Mouse (Mus musculus): Measurements from ENCODE around the gene Mall. TPM values are rescaled to one million over a fixed set of nuclear protein-coding genes. Genes with fewer than 3 reads are reported as not detected.

The Mall gene
- polyA plus RNA-seq, 1 experiment, result not detected

DNA sequence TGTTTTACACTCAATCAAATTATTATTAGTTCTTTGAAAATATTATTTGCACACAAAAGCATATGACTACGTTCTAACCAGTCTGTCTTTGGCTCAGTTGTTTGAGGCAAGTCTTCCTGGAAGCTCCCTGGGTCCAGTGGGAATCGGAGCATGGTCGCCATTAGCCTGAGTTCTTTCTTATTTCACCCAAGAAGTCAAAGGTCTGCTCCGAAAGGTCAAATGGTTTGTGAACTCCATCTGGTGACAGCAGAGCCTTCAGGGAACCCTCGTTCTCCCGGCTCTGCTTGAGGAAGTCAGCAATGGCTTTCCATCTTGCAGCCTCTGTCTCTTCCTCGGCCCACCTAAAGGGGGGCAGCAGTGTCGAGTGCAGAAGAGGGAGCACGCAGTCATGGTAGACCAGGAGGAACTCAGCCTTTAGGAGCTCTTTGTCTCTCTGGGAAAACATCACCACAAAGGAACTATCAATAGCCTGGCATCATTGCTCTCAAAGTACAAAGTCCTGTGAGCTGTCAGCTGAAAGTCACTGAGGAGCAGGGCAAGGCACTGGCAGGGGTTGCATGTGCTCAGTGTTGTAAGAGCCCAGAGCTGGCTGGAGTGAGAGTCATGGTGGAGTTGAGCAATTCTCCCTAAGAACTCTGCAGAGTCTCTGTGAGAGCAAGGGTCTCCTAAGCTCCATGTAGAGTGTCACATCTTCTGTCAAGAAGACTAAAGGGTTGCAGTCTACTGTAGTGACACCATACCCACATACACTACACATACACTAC lies 11.2 kb upstream of the Mall start:
- no peak for TF ChIP-seq GATA1 (IDR thresholded peaks at IDR 0.05; ENCODE audit: low read length)

- no peak for TF ChIP-seq GATA1 (IDR thresholded peaks at IDR 0.05; ENCODE audit: low read length)
Observed at GRCm38 (mm10) chr2:127737885-127738284, 8.2 kb upstream of the Mall start.

DNA sequence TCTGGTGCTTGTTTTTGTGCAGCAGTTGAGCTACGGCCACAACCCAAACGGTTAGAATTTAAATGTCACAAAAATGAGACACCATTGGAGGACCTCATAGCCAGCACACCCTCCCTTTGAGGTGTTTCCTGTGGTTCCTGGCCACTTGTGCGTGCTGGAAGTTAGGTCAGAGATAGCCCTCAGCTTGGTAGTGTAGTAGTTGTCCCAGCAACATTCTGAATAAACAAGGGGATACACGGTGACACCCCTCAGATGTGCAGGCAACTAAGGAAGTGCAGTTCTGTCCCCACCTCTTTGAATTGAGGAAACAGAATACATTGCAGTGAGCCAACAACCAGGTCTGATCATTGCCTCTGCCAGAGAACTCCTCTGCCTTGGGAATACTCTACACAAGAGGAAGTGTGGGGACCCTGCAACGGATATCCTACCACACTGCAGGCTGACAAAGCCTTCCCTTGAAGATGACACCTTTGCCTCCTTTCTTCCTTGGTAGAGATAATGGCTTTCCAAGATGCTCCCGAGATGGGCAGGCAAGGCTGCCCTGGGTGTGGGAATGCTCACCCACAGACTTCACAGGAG lies 7.0 kb upstream of the Mall start:
- TF ChIP-seq GATA1 (IDR thresholded peaks at IDR 0.05; ENCODE audit: low read length), result no peak

GRCm38 (mm10) chr2:127735512-127736145 lies 5.9 kb upstream of the Mall start:
- no peak for TF ChIP-seq GATA1 (IDR thresholded peaks at IDR 0.05; ENCODE audit: low read length)

DNA sequence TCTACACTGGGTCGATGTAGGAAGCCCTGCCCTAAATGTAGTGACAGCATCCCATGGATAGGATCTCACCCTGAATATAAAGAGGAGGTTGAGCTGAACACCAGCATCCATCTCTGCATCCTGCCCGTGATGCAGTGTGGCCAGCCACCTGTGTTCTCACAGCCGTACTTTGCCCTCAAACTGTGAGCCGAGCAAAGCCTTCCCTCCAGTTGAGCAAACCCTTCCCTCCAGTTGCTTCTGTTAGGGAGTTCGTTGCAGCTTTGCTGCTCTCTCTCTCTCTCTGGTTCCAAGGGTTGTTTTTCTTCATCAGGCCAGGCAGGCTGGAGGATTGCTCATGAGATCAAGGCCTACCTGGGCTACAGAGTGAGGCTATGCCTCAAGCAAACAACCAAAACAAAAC lies 5.2 kb upstream of the Mall start:
- TF ChIP-seq GATA1 (IDR thresholded peaks at IDR 0.05; ENCODE audit: low read length), result no peak

DNA sequence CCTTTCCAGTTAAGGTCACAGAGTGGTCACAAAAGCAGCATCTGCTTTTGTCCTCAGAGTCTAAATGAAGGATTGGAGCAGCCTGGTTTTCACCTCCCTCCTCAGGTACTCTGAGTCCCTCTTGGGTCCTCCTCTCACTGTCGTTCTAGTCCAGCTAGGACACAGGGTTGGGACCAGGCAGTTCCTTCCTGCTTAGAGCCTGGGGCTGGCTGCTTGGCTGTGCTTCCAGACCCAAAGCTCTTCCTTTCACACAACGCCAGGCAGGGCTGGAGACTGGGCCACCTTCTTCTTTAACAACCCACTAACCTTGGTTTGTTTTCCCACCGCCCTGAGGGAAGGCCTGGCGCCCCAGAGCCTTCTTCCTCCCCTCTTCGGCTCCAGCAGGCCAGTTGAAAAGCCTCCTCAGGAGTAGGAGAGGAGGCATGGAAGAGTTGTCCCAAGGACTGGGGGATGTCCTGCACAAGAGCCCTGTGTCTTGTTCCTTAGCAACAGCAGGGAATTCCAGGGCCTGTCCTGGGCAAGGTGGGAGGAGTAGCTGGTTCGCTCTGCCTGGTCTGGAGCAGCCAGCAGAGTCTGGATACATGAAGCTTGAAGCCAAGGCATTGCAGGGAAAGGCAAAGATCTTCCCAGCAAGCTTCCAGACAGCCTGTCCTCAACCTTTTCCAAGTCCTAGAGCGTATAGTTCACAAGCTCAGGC lies 717 bp upstream of the Mall start:
- no peak for TF ChIP-seq GATA1 (IDR thresholded peaks at IDR 0.05; ENCODE audit: low read length)

DNA sequence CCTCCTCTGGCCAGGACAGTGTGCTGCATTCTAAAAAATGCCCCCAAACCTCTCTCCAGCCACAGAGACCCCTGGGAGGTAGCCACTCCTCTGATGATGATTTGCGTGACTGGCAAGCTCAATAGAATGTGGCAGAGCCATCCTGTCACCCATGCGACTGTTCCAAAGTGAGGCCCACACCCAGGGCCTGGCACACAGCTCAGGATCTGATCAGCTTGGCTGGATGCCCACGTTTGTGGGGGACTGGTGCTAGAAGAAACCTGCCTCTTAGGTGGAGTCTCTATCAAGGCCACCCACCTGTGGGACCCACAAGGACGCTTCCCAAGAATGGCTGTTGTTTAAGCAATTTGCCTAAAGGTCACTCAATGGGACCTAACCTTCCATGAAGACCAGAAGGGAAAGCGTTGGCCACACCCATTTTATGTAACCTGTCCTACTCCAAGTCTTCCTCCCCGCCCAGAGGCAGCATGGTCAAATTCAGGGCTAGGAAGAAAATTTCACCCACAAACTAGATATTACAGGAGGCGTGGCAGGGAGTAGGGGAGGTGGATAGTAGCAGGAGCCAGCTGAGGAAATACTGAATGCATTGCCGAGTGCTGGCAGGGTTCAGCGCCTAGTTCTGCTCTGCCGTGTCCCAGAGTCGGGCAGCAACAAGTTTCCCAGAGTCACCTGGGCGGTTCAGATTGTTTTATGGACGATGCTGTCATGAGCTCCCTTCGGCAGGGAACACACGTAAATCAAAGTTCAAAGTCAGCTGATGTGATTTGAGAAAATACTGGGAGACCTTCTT lies 876 bp downstream of the Mall start:
- no peak for TF ChIP-seq GATA1 (IDR thresholded peaks at IDR 0.05; ENCODE audit: low read length)

DNA sequence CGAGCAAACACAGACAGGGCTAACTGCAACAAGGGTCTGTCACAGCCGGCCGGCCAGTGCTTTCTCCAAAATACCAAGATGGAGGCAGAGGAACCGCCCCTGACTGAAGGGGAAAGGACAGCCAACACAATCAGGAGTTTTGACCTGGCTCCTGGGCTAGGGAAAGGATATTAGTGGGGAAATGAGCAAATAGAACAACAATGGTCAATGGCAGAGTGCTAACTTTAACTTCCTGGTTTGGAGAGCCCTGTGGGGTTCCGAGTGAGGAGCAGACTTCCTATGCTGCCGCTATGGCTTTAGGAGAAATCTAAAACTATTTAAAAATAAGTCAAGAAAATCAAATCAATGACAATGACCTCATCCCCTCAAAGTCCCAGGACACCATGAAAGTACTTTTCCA lies 1.6 kb downstream of the Mall start:
- TF ChIP-seq GATA1 (IDR thresholded peaks at IDR 0.05; ENCODE audit: low read length), result no peak

- TF ChIP-seq GATA1 (IDR thresholded peaks at IDR 0.05; ENCODE audit: low read length), result no peak
Observed at GRCm38 (mm10) chr2:127723193-127723592, 6.5 kb downstream of the Mall start.

DNA sequence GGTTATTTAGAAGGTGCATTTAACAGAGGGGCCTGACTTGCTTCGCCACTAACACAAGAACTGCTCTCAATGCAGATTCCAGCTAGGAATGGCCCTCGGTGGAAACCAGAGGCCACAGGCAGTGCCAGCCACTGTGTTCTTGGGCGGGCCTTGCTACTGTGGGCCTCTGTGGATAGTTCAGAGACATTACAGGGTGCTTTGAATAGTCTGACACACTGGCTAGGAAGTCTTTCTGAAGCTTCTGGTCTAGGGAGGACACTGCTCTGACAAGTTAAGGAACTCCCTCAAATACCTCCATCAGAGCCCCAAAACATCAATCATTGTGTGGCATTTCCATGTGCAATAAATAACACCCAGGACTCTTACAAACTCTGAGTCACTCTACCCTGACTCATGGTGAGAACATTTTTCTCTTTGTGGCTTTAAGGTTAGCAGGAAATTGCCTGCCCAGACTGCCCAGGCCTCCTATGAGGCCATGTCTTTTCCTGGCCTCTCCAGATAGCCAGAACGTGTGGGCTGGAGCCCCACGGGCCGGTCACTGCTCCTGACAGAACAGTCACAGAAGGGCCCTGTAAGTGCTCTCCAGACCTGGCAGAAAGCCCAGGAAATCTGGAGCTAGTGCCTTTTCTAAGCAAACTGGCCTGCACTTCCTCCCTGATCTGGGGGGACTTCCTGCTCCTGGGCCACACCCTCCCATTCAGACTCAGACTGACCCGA lies 7.4 kb downstream of the Mall start:
- no peak for TF ChIP-seq GATA1 (IDR thresholded peaks at IDR 0.05; ENCODE audit: low read length)

DNA sequence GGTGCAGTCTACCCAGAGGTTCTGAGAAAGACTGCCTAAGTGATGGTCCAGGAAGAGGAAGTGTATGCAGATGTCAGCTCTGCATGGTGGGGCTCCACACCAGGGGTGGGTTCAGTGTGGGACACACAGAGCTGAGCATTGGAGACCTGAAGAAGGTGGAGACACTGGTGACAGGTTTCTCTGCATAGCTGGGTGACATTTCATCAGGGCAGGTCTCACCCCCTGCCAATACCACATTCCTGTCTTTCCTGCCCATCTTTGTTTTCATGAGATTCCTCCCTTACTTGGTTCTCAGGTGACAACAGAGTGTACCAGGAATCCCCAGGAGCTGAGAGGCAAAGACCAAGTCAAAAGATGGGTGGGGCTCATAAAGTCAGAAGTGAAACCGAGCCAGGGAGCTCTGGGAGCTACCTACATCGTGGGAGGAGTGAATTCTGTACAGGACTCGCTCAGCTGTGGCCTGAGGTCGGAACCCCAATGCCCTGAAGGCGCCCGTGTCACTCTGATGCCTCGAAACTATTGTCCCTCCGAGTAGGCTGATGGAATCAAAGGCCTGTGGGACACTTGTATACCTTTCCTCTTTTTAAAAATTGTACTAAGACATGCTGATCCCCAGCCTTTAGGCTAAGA lies 10.8 kb downstream of the Mall start:
- TF ChIP-seq GATA1 (IDR thresholded peaks at IDR 0.05; ENCODE audit: low read length), result no peak

- TF ChIP-seq GATA1 (IDR thresholded peaks at IDR 0.05; ENCODE audit: low read length), result no peak
Observed at GRCm38 (mm10) chr2:127714726-127715125, 15.0 kb downstream of the Mall start.

DNA sequence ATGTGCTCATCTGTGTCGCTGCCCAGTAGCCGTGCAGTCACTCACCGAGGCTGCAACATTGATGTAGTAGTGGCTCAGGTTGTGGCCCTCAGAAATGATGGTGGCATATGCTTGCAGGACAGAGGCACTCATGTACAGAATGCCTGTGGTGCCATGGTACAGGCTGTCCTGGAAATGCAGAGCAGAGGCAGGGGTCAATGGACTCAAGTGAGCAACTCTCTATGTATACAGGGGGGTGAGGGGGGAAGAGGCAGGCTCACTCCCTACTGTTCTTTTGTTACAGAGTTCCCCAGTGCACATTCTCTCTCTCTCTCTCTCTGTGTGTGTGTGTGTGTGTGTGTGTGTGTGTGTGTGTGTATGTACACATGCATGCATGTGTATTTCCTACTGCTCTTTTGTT lies 20.9 kb downstream of the Mall start:
- TF ChIP-seq GATA1 (IDR thresholded peaks at IDR 0.05; ENCODE audit: low read length), result no peak

DNA sequence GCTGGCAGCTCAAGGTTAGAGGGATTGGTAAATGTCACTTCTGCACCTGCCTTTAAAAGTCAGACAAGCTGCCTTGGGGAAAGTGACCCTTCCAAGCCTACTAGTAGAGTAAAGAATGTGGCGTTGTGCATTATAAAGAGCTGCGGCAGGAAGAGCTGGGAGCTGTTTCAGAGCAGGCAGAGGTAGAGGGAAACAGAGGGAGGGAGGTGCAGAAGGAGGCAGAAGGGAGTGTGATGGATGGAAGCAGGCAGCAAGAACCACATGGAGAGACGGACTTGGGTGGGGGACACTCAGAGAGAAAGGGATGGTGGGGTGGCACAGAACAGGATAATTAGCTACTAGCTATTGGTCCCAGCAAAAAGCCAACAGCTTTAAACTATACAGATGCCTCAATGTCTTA lies 21.7 kb downstream of the Mall start:
- no peak for TF ChIP-seq GATA1 (IDR thresholded peaks at IDR 0.05; ENCODE audit: low read length)

Measured in G1E-ER4 (cell line).